Mouse (Mus musculus) CH12.LX (cell line): ENCODE data around the gene Pitpnm2. TPM values are rescaled to one million over a fixed set of nuclear protein-coding genes. Genes with fewer than 3 reads are reported as not detected.

Source experiments
- DNase-seq: peaks from one replicate; pipeline ENCODE4 v3.0.0-alpha.2; 2013; ENCODE audit errors: extremely low read depth
- H3K27ac ChIP-seq: 2 replicates; pipeline ENCODE4 v1.5.1; 2012; ENCODE audit warnings: low read depth, mild to moderate bottlenecking, control low read depth, moderate library complexity; ENCODE audit not compliant: insufficient read depth
- H3K27me3 ChIP-seq: replicated peaks from 2 replicates; pipeline ENCODE3; 2012; ENCODE audit warnings: inconsistent platforms
- H3K36me3 ChIP-seq, 2 experiments: replicated peaks in 1 of 2; 2 replicates each; pipeline versions ENCODE3 to v1.6.1; 2012; ENCODE audit warnings: inconsistent platforms in 1 of 2, low read length in 1 of 2, mild to moderate bottlenecking in 1 of 2, mixed read lengths in 1 of 2, moderate library complexity in 1 of 2; ENCODE audit not compliant: control insufficient read depth in 1 of 2, insufficient read depth in 1 of 2
- H3K4me1 ChIP-seq, 2 experiments: 2 replicates each; pipeline ENCODE4 v1.6.1; 2012; ENCODE audit warnings: inconsistent platforms in 1 of 2, moderate library complexity in 1 of 2; ENCODE audit not compliant: insufficient read depth in 2 of 2, control insufficient read depth in 1 of 2
- H3K4me2 ChIP-seq: 2 replicates; pipeline ENCODE4 v1.6.1; 2012; ENCODE audit warnings: low read depth, mild to moderate bottlenecking, control low read depth; ENCODE audit not compliant: poor library complexity, insufficient read depth, severe bottlenecking
- H3K4me3 ChIP-seq, 3 experiments: fragments of 150-350 bp in 1 of 3; sonication (generic) in 1 of 3; replicated peaks in 1 of 3; 2 replicates each; pipeline versions ENCODE3 to v1.5.1; 2011 to 2012; ENCODE audit warnings: low read depth in 2 of 3, low read length in 2 of 3, mild to moderate bottlenecking in 2 of 3, moderate library complexity in 2 of 3, control low read depth in 1 of 3, improper control_type of control experiment in 1 of 3, inconsistent platforms in 1 of 3, mixed read lengths in 1 of 3; ENCODE audit not compliant: poor library complexity in 1 of 3
- H3K79me2 ChIP-seq: replicated peaks from 2 replicates; pipeline ENCODE4 v1.6.1; 2012; ENCODE audit warnings: mild to moderate bottlenecking, moderate library complexity; ENCODE audit not compliant: control insufficient read depth, poor library complexity, insufficient read depth, severe bottlenecking; ENCODE audit errors: extremely low read depth
- H3K9ac ChIP-seq: 2 replicates; pipeline ENCODE4 v1.6.1; 2012; ENCODE audit warnings: low read depth, mild to moderate bottlenecking, control low read depth, moderate library complexity; ENCODE audit not compliant: insufficient read depth
- H3K9me3 ChIP-seq: replicated peaks from 2 replicates; pipeline ENCODE3; 2012; ENCODE audit warnings: low read length, inconsistent platforms, mixed read lengths
- BHLHE40 ChIP-seq: IDR thresholded peaks from 2 replicates; pipeline ENCODE4 v1.6.1; 2011; ENCODE audit warnings: mild to moderate bottlenecking, low read depth, low read length, improper control_type of control experiment
- CHD1 ChIP-seq: IDR thresholded peaks from 2 replicates; pipeline ENCODE4 v1.6.1; 2012; ENCODE audit warnings: low read depth, low read length, improper control_type of control experiment, inconsistent platforms
- CHD2 ChIP-seq: IDR thresholded peaks from 2 replicates; pipeline ENCODE4 v1.6.1; 2011; ENCODE audit warnings: low read length, improper control_type of control experiment
- CTCF ChIP-seq, 2 experiments: IDR thresholded peaks in 1 of 2; conservative IDR thresholded peaks in 1 of 2; 2 replicates each; pipeline ENCODE4 v1.5.1; 2011 to 2012; ENCODE audit warnings: low read depth in 2 of 2, low read length in 2 of 2, improper control_type of control experiment in 1 of 2, inconsistent platforms in 1 of 2, mild to moderate bottlenecking in 1 of 2, moderate library complexity in 1 of 2
- E2F4 ChIP-seq: IDR thresholded peaks from 2 replicates; pipeline ENCODE4 v1.6.1; 2011; ENCODE audit warnings: low read depth, low read length, improper control_type of control experiment; ENCODE audit not compliant: insufficient replicate concordance
- ELF1 ChIP-seq: IDR thresholded peaks from 2 replicates; pipeline ENCODE4 v1.6.1; 2014; ENCODE audit warnings: low read depth, mild to moderate bottlenecking, inconsistent platforms, low read length, improper control_type of control experiment
- ETS1 ChIP-seq: conservative IDR thresholded peaks from 2 replicates; pipeline ENCODE4 v1.6.1; 2012; ENCODE audit warnings: low read depth, mild to moderate bottlenecking, inconsistent platforms, low read length, improper control_type of control experiment, moderate library complexity
- HCFC1 ChIP-seq: IDR thresholded peaks from 2 replicates; pipeline ENCODE4 v1.6.1; 2012; ENCODE audit warnings: low read depth, mild to moderate bottlenecking, inconsistent platforms, low read length, improper control_type of control experiment
- IRF4 ChIP-seq: IDR thresholded peaks from 2 replicates; pipeline ENCODE4 v1.6.1; 2014; ENCODE audit warnings: low read depth, mild to moderate bottlenecking, inconsistent platforms, low read length, improper control_type of control experiment
- JUND ChIP-seq: conservative IDR thresholded peaks from 2 replicates; pipeline ENCODE4 v1.6.1; 2011; ENCODE audit warnings: low read depth, low read length, improper control_type of control experiment
- KAT2A ChIP-seq: IDR thresholded peaks from 2 replicates; pipeline ENCODE4 v1.6.1; 2012; ENCODE audit warnings: low read length, improper control_type of control experiment, inconsistent platforms; ENCODE audit not compliant: insufficient replicate concordance
- MAFK ChIP-seq: IDR thresholded peaks from 2 replicates; pipeline ENCODE4 v1.6.1; 2011; ENCODE audit warnings: low read length, improper control_type of control experiment; ENCODE audit not compliant: insufficient replicate concordance
- MAX ChIP-seq: IDR thresholded peaks from 2 replicates; pipeline ENCODE4 v1.6.1; 2011; ENCODE audit warnings: low read length, improper control_type of control experiment
- MAZ ChIP-seq: IDR thresholded peaks from 2 replicates; pipeline ENCODE4 v1.6.1; 2012; ENCODE audit warnings: low read depth, mild to moderate bottlenecking, inconsistent platforms, low read length, improper control_type of control experiment, moderate library complexity
- MEF2A ChIP-seq: IDR thresholded peaks from 2 replicates; pipeline ENCODE4 v1.6.1; 2014; ENCODE audit warnings: low read depth, mild to moderate bottlenecking, inconsistent platforms, low read length, improper control_type of control experiment, borderline replicate concordance
- MXI1 ChIP-seq: IDR thresholded peaks from 2 replicates; pipeline ENCODE4 v1.6.1; 2011; ENCODE audit warnings: mild to moderate bottlenecking, low read depth, low read length, improper control_type of control experiment
- NRF1 ChIP-seq: IDR thresholded peaks from 2 replicates; pipeline ENCODE4 v1.6.1; 2014; ENCODE audit warnings: low read depth, mild to moderate bottlenecking, inconsistent platforms, low read length, improper control_type of control experiment, moderate library complexity
- POLR2A ChIP-seq: IDR thresholded peaks from 2 replicates; pipeline ENCODE4 v1.6.1; 2011; ENCODE audit warnings: low read depth, mild to moderate bottlenecking, improper control_type of control experiment, low read length
- RAD21 ChIP-seq: IDR thresholded peaks from 2 replicates; pipeline ENCODE4 v1.6.1; 2011; ENCODE audit warnings: low read depth, mild to moderate bottlenecking, low read length, improper control_type of control experiment, moderate library complexity
- RCOR1 ChIP-seq: conservative IDR thresholded peaks from 2 replicates; pipeline ENCODE4 v1.6.1; 2012; ENCODE audit warnings: low read depth, mild to moderate bottlenecking, inconsistent platforms, low read length, improper control_type of control experiment
- SIN3A ChIP-seq: IDR thresholded peaks from 2 replicates; pipeline ENCODE4 v1.6.1; 2012; ENCODE audit warnings: low read length, improper control_type of control experiment, inconsistent platforms
- TCF12 ChIP-seq: IDR thresholded peaks from 2 replicates; pipeline ENCODE4 v1.6.1; 2014; ENCODE audit warnings: low read depth, mild to moderate bottlenecking, inconsistent platforms, low read length, improper control_type of control experiment
- UBTF ChIP-seq: IDR thresholded peaks from 2 replicates; pipeline ENCODE4 v1.6.1; 2012; ENCODE audit warnings: low read depth, mild to moderate bottlenecking, inconsistent platforms, low read length, improper control_type of control experiment, moderate library complexity
- USF1 ChIP-seq: IDR thresholded peaks from 2 replicates; pipeline ENCODE4 v1.6.1; 2014; ENCODE audit warnings: low read depth, mild to moderate bottlenecking, inconsistent platforms, low read length, improper control_type of control experiment
- USF2 ChIP-seq: conservative IDR thresholded peaks from 2 replicates; pipeline ENCODE4 v1.6.1; 2011; ENCODE audit warnings: low read depth, low read length, improper control_type of control experiment
- ZKSCAN1 ChIP-seq: IDR thresholded peaks from 2 replicates; pipeline ENCODE4 v1.6.1; 2012; ENCODE audit warnings: low read depth, inconsistent platforms, low read length, improper control_type of control experiment, borderline replicate concordance
- ZNF384 ChIP-seq: IDR thresholded peaks from 2 replicates; pipeline ENCODE4 v1.6.1; 2012; ENCODE audit warnings: low read depth, low read length, improper control_type of control experiment, inconsistent platforms
- dilution Hi-C: fragments of 300-500 bp; cut with MboI; formaldehyde crosslinking; loops from 2 replicates; pipeline ENCODE4 v1.14.3; 2020; ENCODE audit warnings: low sequenced_read_pairs; ENCODE audit not compliant: extremely low pct_unique_long_range_greater_than_20kb, extremely low pct_ligation_motif_present
- in situ Hi-C: fragments of 300-500 bp; cut with MboI; formaldehyde crosslinking; loops from 3 replicates; pipeline ENCODE4 v1.14.3; 2019; ENCODE audit warnings: low sequenced_read_pairs, low pct_ligation_motif_present, low pct_unique_long_range_greater_than_20kb, mixed read lengths
- polyA plus RNA-seq: library from polyadenylated mRNA; unstranded; fragments of >175 nt; gene quantifications from 2 replicates; pipeline ENCODE4 v1.2.1, GENCODE M21; 2012; ENCODE audit warnings: low read depth; ENCODE audit not compliant: insufficient read length
- total RNA-seq, 2 experiments: library from RNA; depleted of rRNA; stranded (reverse); fragments of 300-350 nt in 1 of 2; fragments of >200 nt in 1 of 2; gene quantifications; 2 replicates each; pipeline ENCODE4 v1.2.3; 2012 to 2014

Gene Pitpnm2
- total and polyA plus RNA-seq, 3 experiments = 1.0 to 11.9 (median 5.3) TPM

DNA sequence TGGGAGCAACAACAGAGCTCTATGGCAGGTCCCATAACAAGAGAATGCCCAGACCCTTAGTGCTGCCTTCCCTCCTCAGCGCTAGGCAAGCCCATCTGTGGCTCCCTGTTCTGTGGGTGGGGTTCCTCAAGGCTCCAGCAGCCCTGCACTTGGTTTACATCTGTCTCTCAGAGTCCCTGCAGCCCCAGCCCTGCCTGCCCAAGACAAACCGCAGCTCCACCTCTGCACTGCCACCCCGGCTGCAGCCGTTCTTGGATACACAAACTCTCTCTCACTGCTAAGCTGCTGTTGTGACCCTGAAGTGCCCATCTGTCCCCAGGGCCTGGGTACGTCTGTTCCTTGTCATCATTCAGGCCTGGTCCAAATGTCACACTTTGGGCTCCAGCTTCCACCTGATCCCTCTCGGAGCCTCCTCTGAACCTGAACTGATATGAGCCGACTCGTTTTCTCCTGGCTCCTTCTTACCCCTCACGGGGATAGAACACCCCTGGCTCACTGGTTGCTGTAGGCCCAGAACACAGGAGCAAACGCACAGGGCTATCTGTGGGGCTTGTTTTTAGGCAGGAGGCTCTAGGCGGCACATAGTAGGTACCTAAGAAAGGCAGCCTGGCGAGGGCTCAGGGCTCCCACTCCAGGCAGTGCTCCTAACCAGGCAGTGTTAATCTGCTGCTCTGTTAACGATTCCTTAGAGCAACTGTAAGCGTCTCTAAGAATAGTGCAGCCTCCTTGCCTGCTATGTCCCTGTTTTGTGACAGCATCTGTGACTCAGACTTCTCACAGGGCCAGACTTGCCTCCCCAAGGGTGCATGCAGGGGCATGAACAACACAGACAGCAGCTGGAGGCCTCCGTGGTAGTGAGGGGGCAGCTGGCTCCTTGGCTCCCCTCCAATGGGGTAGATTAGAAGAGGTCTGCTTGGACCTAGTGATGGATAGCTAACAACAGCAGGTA is 83.7 kb downstream of the Pitpnm2 start:
- Histone ChIP-seq H3K4me2 (no peak overlapping the region), H3K4me1 (no peaks in the 10 kb centered on the region; a peak in 2 of 4 replicates)

DNA sequence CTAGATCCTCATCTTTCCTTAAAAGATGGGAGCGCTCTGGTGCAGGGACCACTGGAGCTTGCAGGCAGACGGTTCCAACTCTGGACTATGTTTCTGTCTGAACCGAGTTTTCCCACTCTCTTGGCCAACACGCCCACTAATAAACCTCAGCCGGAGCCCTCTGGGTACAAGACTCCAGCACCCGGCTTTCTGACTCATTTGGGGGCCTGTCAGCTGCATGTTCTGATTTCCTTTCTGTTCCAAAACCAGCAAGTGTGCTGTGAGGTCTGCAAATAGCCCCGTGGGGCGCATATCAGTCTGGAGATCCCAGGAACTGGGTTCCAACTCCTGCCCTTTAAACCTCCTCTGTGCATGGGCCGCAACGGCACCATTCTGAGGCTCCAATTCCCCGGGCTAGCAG is 86.1 kb downstream of the Pitpnm2 start:
- H3K79me2 ChIP-seq = no peaks in the 10 kb centered on the region
- H3K4me1 ChIP-seq = no peaks in the 10 kb centered on the region; a peak in 2 of 4 replicates
- H3K27me3 ChIP-seq = no peaks in the 10 kb centered on the region
- H3K4me2 ChIP-seq = no peak overlapping the region
- no peak for DNase-seq
- H3K36me3 ChIP-seq = peaks cover 0 to 5% of the 10 kb centered on the region in 2 experiments
- H3K4me3 ChIP-seq = no peak overlapping the region
- dilution Hi-C loops (no loop called here), in situ Hi-C loops (loop anchor here (5.0 kb wide), 1 partner anchor 114 kb away; no protein-coding TSS in a partner anchor)
- TF ChIP-seq BHLHE40 (no peak), ELF1 (no peak), USF2 (no peak), MAX (no peak), ZKSCAN1 (no peak), SIN3A (no peak), USF1 (no peak), HCFC1 (no peak), MAZ (no peak), IRF4 (no peak), ETS1 (no peak), POLR2A (no peak), JUND (no peak), CHD2 (no peak), CTCF (conservative IDR thresholded peaks at IDR 0.05 in 1 of 2, IDR thresholded peaks at IDR 0.05 in 1 of 2; ENCODE audit: low read depth in 2 of 2, low read length in 2 of 2) (no peak)
- H3K27ac ChIP-seq = no peak overlapping the region
- H3K9me3 ChIP-seq = no peaks in the 10 kb centered on the region
- no peak overlapping the region for H3K9ac ChIP-seq

More for the DNA sequence above, 83.7 kb downstream of the Pitpnm2 start:
- TF ChIP-seq HCFC1 (no peak), KAT2A (no peak), RAD21 (no peak), MEF2A (no peak), NRF1 (no peak), ZNF384 (no peak), MXI1 (no peak), TCF12 (no peak), UBTF (no peak), CHD1 (no peak), E2F4 (no peak), IRF4 (no peak), MAX (no peak), RCOR1 (no peak), MAFK (no peak)
- Histone ChIP-seq H3K27me3 (no peaks in the 10 kb centered on the region), H3K79me2 (no peaks in the 10 kb centered on the region), H3K27ac (no peak overlapping the region), H3K9me3 (no peaks in the 10 kb centered on the region), H3K36me3 (peaks cover 0 to 3% of the 10 kb centered on the region in 2 experiments), H3K9ac (no peak overlapping the region), H3K4me3 (no peak overlapping the region)
- dilution Hi-C loops (no loop called here), in situ Hi-C loops (loop anchor here (5.0 kb wide), 1 partner anchor 36 kb away; no protein-coding TSS in a partner anchor)
- no peak for DNase-seq
